Mouse (Mus musculus) bone marrow, adult 2 months (tissue): ENCODE results near the gene Azin2.

Experiments
- CTCF ChIP-seq: fragments of 200-500 bp; IDR thresholded peaks from 2 replicates; pipeline ENCODE4 v1.5.1; 2011; ENCODE audit warnings: low read length, control low read depth; ENCODE audit not compliant: control insufficient read depth, insufficient read depth
- POLR2A ChIP-seq: fragments of 200-500 bp; IDR thresholded peaks from 2 replicates; pipeline ENCODE4 v1.6.1; 2011; ENCODE audit warnings: low read depth, mild to moderate bottlenecking, control low read depth, low read length, borderline replicate concordance; ENCODE audit not compliant: control insufficient read depth

- TF ChIP-seq POLR2A (no peak), CTCF (no peak)
These were observed 54.8 kb downstream of the Azin2 start for GRCm38 (mm10) chr4:128907238-128907968.
